Mouse (Mus musculus) MEL (cell line): ENCODE measurements around the gene Rgs11. TPM values are rescaled to one million over a fixed set of nuclear protein-coding genes. Genes with fewer than 3 reads are reported as not detected.

Source experiments
- DNase-seq: peaks from one replicate; pipeline ENCODE4 v3.0.0; 2011; ENCODE audit warnings: low read depth, low spot score
- H3K27ac ChIP-seq: 2 replicates; pipeline ENCODE4 v1.5.1; 2012; ENCODE audit warnings: low read depth, mild to moderate bottlenecking, control low read depth, low read length, moderate library complexity; ENCODE audit not compliant: control insufficient read depth
- H3K27me3 ChIP-seq, 2 experiments: fragments of 150-350 bp in 1 of 2; sonication (generic) in 1 of 2; 2 replicates each; pipeline ENCODE4 v1.6.1; 2012; ENCODE audit warnings: low read length in 2 of 2, mild to moderate bottlenecking in 2 of 2, improper control_type of control experiment in 1 of 2, moderate library complexity in 1 of 2; ENCODE audit not compliant: insufficient read depth in 2 of 2, control insufficient read depth in 1 of 2
- H3K36me3 ChIP-seq, 2 experiments: 2 replicates each; pipeline ENCODE4 v1.6.1; 2012 to 2014; ENCODE audit warnings: low read length in 2 of 2, improper control_type of control experiment in 1 of 2, inconsistent platforms in 1 of 2, mild to moderate bottlenecking in 1 of 2; ENCODE audit not compliant: insufficient read depth in 2 of 2, control insufficient read depth in 1 of 2
- H3K4me1 ChIP-seq, 2 experiments: fragments of 150-350 bp in 1 of 2; sonication (generic) in 1 of 2; 2 replicates each; pipeline ENCODE4 v1.6.1; 2012; ENCODE audit warnings: low read length in 2 of 2, improper control_type of control experiment in 1 of 2, mild to moderate bottlenecking in 1 of 2; ENCODE audit not compliant: insufficient read depth in 2 of 2, control insufficient read depth in 1 of 2
- H3K4me3 ChIP-seq, 2 experiments: fragments of 150-350 bp in 1 of 2; sonication (generic) in 1 of 2; 2 replicates each; pipeline ENCODE4 v1.5.1; 2012; ENCODE audit warnings: low read depth in 2 of 2, low read length in 2 of 2, mild to moderate bottlenecking in 2 of 2, moderate library complexity in 2 of 2, control low read depth in 1 of 2, improper control_type of control experiment in 1 of 2; ENCODE audit not compliant: control insufficient read depth in 1 of 2, insufficient read depth in 1 of 2
- H3K79me2 ChIP-seq: 2 replicates; pipeline ENCODE4 v1.6.1; 2012; ENCODE audit warnings: mild to moderate bottlenecking, low read length, moderate library complexity; ENCODE audit not compliant: control insufficient read depth, poor library complexity, insufficient read depth
- H3K9ac ChIP-seq: 2 replicates; pipeline ENCODE4 v1.6.1; 2012; ENCODE audit warnings: low read depth, mild to moderate bottlenecking, control low read depth, low read length, moderate library complexity; ENCODE audit not compliant: control insufficient read depth, poor library complexity, severe bottlenecking
- H3K9me3 ChIP-seq: fragments of 150-350 bp; sonication (generic); replicated peaks from 2 replicates; pipeline ENCODE4 v1.6.1; 2012; ENCODE audit warnings: mild to moderate bottlenecking, low read length, improper control_type of control experiment, moderate library complexity; ENCODE audit not compliant: insufficient read depth
- BHLHE40 ChIP-seq: IDR thresholded peaks from 2 replicates; pipeline ENCODE4 v1.6.1; 2012; ENCODE audit warnings: low read depth, mild to moderate bottlenecking, inconsistent platforms, low read length, improper control_type of control experiment, borderline replicate concordance
- CHD2 ChIP-seq: IDR thresholded peaks from 2 replicates; pipeline ENCODE4 v1.6.1; 2011; ENCODE audit warnings: low read length, improper control_type of control experiment
- E2F4 ChIP-seq: IDR thresholded peaks from 2 replicates; pipeline ENCODE4 v1.6.1; 2011; ENCODE audit warnings: low read depth, low read length, improper control_type of control experiment, borderline replicate concordance
- ELF1 ChIP-seq: IDR thresholded peaks from 2 replicates; pipeline ENCODE4 v1.6.1; 2014; ENCODE audit warnings: low read depth, mild to moderate bottlenecking, inconsistent platforms, low read length, improper control_type of control experiment, moderate library complexity
- EP300 ChIP-seq, 2 experiments: IDR thresholded peaks; 2 replicates each; pipeline ENCODE4 v1.6.1; 2011; ENCODE audit warnings: improper control_type of control experiment in 2 of 2, low read length in 2 of 2, low read depth in 1 of 2, mild to moderate bottlenecking in 1 of 2
- GABPA ChIP-seq: IDR thresholded peaks from 2 replicates; pipeline ENCODE4 v1.6.1; 2012; ENCODE audit warnings: low read depth, mild to moderate bottlenecking, inconsistent platforms, low read length, improper control_type of control experiment, moderate library complexity
- HCFC1 ChIP-seq: IDR thresholded peaks from 2 replicates; pipeline ENCODE4 v1.6.1; 2012; ENCODE audit warnings: low read depth, mild to moderate bottlenecking, inconsistent platforms, low read length, improper control_type of control experiment, moderate library complexity
- KAT2A ChIP-seq: conservative IDR thresholded peaks from 2 replicates; pipeline ENCODE4 v1.6.1; 2012; ENCODE audit warnings: low read depth, low read length, improper control_type of control experiment, inconsistent platforms
- MAFK ChIP-seq: IDR thresholded peaks from 2 replicates; pipeline ENCODE4 v1.6.1; 2011; ENCODE audit warnings: low read depth, mild to moderate bottlenecking, low read length, improper control_type of control experiment, borderline replicate concordance
- MAX ChIP-seq: IDR thresholded peaks from 2 replicates; pipeline ENCODE4 v1.6.1; 2011; ENCODE audit warnings: low read length, improper control_type of control experiment
- MAZ ChIP-seq: IDR thresholded peaks from 2 replicates; pipeline ENCODE4 v1.6.1; 2012; ENCODE audit warnings: low read depth, mild to moderate bottlenecking, inconsistent platforms, low read length, improper control_type of control experiment
- MEF2A ChIP-seq: IDR thresholded peaks from 2 replicates; pipeline ENCODE4 v1.6.1; 2014; ENCODE audit warnings: low read depth, mild to moderate bottlenecking, inconsistent platforms, low read length, improper control_type of control experiment; ENCODE audit not compliant: poor library complexity, insufficient replicate concordance, severe bottlenecking; ENCODE audit errors: extremely low read depth
- MXI1 ChIP-seq: IDR thresholded peaks from 2 replicates; pipeline ENCODE4 v1.6.1; 2011; ENCODE audit warnings: mild to moderate bottlenecking, low read depth, low read length, improper control_type of control experiment
- MYB ChIP-seq: IDR thresholded peaks from 2 replicates; pipeline ENCODE4 v1.6.1; 2011; ENCODE audit warnings: mild to moderate bottlenecking, low read depth, low read length, improper control_type of control experiment
- MYC ChIP-seq: IDR thresholded peaks from 2 replicates; pipeline ENCODE4 v1.6.1; 2011; ENCODE audit warnings: low read depth, mild to moderate bottlenecking, low read length, improper control_type of control experiment, moderate library complexity
- NELFE ChIP-seq: IDR thresholded peaks from 2 replicates; pipeline ENCODE4 v1.6.1; 2011; ENCODE audit warnings: low read depth, low read length, improper control_type of control experiment
- POLR2A ChIP-seq, 2 experiments: IDR thresholded peaks; 2 replicates each; pipeline ENCODE4 v1.6.1; 2011 to 2012; ENCODE audit warnings: low read length in 2 of 2, mild to moderate bottlenecking in 2 of 2, control low read depth in 1 of 2, improper control_type of control experiment in 1 of 2, low read depth in 1 of 2, moderate library complexity in 1 of 2; ENCODE audit not compliant: control insufficient read depth in 1 of 2, insufficient read depth in 1 of 2, poor library complexity in 1 of 2
- RCOR1 ChIP-seq: IDR thresholded peaks from 2 replicates; pipeline ENCODE4 v1.6.1; 2012; ENCODE audit warnings: low read depth, mild to moderate bottlenecking, inconsistent platforms, low read length, improper control_type of control experiment
- TAL1 ChIP-seq: IDR thresholded peaks from 2 replicates; pipeline ENCODE4 v1.6.1; 2012; ENCODE audit warnings: mild to moderate bottlenecking, inconsistent platforms, low read length, moderate library complexity, mixed read lengths
- TBP ChIP-seq: IDR thresholded peaks from 2 replicates; pipeline ENCODE4 v1.8.0; 2011; ENCODE audit warnings: low read depth, low read length, improper control_type of control experiment
- TCF12 ChIP-seq: IDR thresholded peaks from 2 replicates; pipeline ENCODE4 v1.6.1; 2014; ENCODE audit warnings: low read depth, mild to moderate bottlenecking, inconsistent platforms, low read length, improper control_type of control experiment, moderate library complexity
- UBTF ChIP-seq: IDR thresholded peaks from 2 replicates; pipeline ENCODE4 v1.6.1; 2012; ENCODE audit warnings: low read depth, mild to moderate bottlenecking, inconsistent platforms, low read length, improper control_type of control experiment, moderate library complexity, borderline replicate concordance; ENCODE audit not compliant: insufficient read depth
- USF1 ChIP-seq: IDR thresholded peaks from 2 replicates; pipeline ENCODE4 v1.6.1; 2014; ENCODE audit warnings: low read depth, mild to moderate bottlenecking, inconsistent platforms, low read length, improper control_type of control experiment, moderate library complexity
- ZMIZ1 ChIP-seq: IDR thresholded peaks from 2 replicates; pipeline ENCODE4 v1.6.1; 2012; ENCODE audit warnings: low read depth, mild to moderate bottlenecking, inconsistent platforms, low read length, improper control_type of control experiment, moderate library complexity
- ZNF384 ChIP-seq: IDR thresholded peaks from 2 replicates; pipeline ENCODE4 v1.6.1; 2012; ENCODE audit warnings: low read depth, mild to moderate bottlenecking, inconsistent platforms, low read length, improper control_type of control experiment
- polyA plus RNA-seq, 2 experiments: library from polyadenylated mRNA; stranded (reverse) in 1 of 2; unstranded in 1 of 2; fragments of >175 nt in 1 of 2; fragments of >200 nt in 1 of 2; gene quantifications; 2 replicates each; pipeline versions ENCODE4 v1.2.1 to v1.2.4; 2012; ENCODE audit warnings: low replicate concordance in 2 of 2, low read depth in 1 of 2; ENCODE audit not compliant: insufficient read length in 2 of 2, insufficient read depth in 1 of 2, missing spikeins in 1 of 2
- total RNA-seq: library from RNA; depleted of rRNA; stranded (reverse); fragments of 300-350 nt; gene quantifications from 2 replicates; pipeline ENCODE4 v1.2.3, GENCODE M21; 2012

The Rgs11 gene
- total and polyA plus RNA-seq, 3 experiments, result 11.4 to 32.6 TPM; not detected in 1

DNA sequence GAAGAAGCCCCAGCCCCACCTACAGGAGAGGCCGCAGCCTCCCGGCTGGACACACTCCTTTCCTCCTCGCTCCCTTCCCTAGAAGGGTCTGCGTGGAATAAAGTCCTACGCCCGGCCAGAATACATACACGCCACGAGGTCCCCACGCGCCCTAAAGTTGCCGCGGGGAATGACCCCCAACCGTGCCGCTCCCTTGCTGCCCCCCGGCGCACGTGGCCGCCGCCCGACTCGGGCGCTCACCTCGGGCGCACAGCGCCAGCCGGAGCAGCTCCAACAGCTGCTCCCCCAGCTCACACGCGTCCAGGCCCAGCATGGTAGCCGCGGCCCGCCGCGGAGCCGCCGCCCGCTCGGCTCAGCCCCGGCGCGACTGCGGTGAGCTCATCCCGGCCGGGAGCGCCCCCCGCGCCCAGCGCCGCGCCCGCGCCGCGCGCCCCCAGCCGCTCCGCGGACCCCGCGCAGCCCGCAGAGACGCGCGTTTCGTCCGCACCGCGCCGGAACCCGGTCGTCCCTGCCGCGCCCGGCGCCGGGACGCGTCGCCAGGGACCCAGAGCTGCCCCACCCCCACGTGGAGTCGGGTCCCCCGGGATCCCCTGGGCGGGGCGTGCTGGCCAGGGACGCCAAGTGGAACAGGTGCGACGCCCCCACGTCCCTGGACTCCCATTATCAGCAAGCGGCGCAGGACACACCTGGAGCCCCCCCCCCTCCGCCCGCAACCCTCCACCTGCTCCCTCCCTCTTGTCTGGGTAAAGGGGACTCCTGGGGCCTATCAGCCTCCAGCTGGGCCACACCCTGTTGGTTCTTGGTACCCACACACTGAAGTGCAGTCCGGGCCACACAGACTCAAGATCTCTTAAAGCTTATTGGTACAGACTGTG, 1.7 kb upstream of the Rgs11 start:
- peak; percentile 83 for DNase-seq
- peaks cover 3 to 17% of the 10 kb centered on the region in 2 experiments; a peak in 3 of 4 replicates for H3K36me3 ChIP-seq
- peaks cover 12 to 38% of the 10 kb centered on the region in 2 experiments for H3K4me1 ChIP-seq

DNA sequence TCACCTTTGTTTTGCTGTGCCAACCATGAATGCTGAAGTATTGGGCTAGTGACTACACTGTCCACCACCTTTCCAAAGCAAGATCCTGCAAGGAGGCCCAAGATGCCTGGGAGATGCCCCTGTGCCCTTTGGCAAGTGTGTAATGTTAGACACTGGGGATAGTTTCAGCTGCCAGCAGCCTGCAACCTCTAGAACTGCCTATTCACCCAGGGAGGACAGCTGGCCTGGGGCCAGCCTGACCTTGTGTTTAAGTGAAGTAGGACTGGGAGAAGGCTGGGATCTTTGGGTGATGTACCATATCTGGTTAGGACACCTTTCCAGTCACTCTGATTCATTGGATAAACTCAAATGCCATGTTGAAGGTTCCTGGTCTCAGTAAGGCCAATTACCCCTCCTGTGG, 753 bp upstream of the Rgs11 start:
- H3K4me3 ChIP-seq, result peak overlapping the region in 1 of 2 experiments; percentile 34; a peak in 1 of 4 replicates
- no peaks in the 10 kb centered on the region for H3K9me3 ChIP-seq
- H3K79me2 ChIP-seq, result peaks cover 7% of the 10 kb centered on the region; the same call in 1 of the 2 replicates
- H3K27me3 ChIP-seq, result no peaks in the 10 kb centered on the region
- H3K27ac ChIP-seq, result no peak overlapping the region
- peaks cover 12 to 38% of the 10 kb centered on the region in 2 experiments for H3K4me1 ChIP-seq
- H3K9ac ChIP-seq, result no peak overlapping the region
- no peak for DNase-seq
- no peak for TF ChIP-seq UBTF
- no peak for TF ChIP-seq MYB
- no peak for TF ChIP-seq ZMIZ1
- TF ChIP-seq MAX, result no peak
- TF ChIP-seq TAL1, result no peak
- TF ChIP-seq GABPA, result no peak
- TF ChIP-seq MAFK, result no peak
- no peak for TF ChIP-seq E2F4
- no peak for TF ChIP-seq ZNF384
- TF ChIP-seq MYC, result no peak
- no peak for TF ChIP-seq TBP
- TF ChIP-seq ELF1, result no peak
- no peak for TF ChIP-seq KAT2A
- TF ChIP-seq MEF2A, result no peak
- no peak for TF ChIP-seq NELFE
- no peak for TF ChIP-seq RCOR1
- TF ChIP-seq MAZ, result no peak
- peaks cover 3 to 17% of the 10 kb centered on the region in 2 experiments; a peak in 3 of 4 replicates for H3K36me3 ChIP-seq

More for the DNA sequence above, 1.7 kb upstream of the Rgs11 start:
- H3K9me3 ChIP-seq, result no peaks in the 10 kb centered on the region
- H3K27me3 ChIP-seq, result no peaks in the 10 kb centered on the region
- peak overlapping the region; percentile 41 for H3K27ac ChIP-seq
- H3K79me2 ChIP-seq, result peaks cover 7% of the 10 kb centered on the region; the same call in 1 of the 2 replicates
- TF ChIP-seq E2F4, result no peak
- TF ChIP-seq TCF12, result peak; percentile 64
- peak; percentile 80 for TF ChIP-seq MXI1
- no peak for TF ChIP-seq HCFC1
- 0 out of 2 replicates have a peak, but pooled peaks have one; percentile 17 for TF ChIP-seq USF1
- TF ChIP-seq MAX, result peak; percentile 85
- peak in 1 of 2 experiments; percentile 19; a peak in 2 of 4 replicates for TF ChIP-seq EP300 (IDR thresholded peaks at IDR 0.05; ENCODE audit: low read depth in 1 of 2, low read length in 2 of 2)
- TF ChIP-seq MYC, result peak; percentile 84
- peak; percentile 37 for TF ChIP-seq NELFE
- TF ChIP-seq CHD2, result no peak
- peak; percentile 31; the same call in 1 of the 2 replicates for TF ChIP-seq MAZ
- 0 out of 2 replicates have a peak, but pooled peaks have one; percentile 45 for TF ChIP-seq ZMIZ1
- peak in 1 of 2 experiments; percentile 56; a peak in 2 of 4 replicates for TF ChIP-seq POLR2A (IDR thresholded peaks at IDR 0.05; ENCODE audit: control insufficient read depth in 1 of 2, insufficient read depth in 1 of 2, low read depth in 1 of 2, low read length in 2 of 2, poor library complexity in 1 of 2)
- TF ChIP-seq BHLHE40, result no peak
- no peak for TF ChIP-seq MYB
- peak overlapping the region; percentile 91 for H3K9ac ChIP-seq
- peak overlapping the region; percentile 82 to 84 for H3K4me3 ChIP-seq
